Comparison of ENCODE assay signal across 8 mouse cellular contexts in the genomic region with DNA sequence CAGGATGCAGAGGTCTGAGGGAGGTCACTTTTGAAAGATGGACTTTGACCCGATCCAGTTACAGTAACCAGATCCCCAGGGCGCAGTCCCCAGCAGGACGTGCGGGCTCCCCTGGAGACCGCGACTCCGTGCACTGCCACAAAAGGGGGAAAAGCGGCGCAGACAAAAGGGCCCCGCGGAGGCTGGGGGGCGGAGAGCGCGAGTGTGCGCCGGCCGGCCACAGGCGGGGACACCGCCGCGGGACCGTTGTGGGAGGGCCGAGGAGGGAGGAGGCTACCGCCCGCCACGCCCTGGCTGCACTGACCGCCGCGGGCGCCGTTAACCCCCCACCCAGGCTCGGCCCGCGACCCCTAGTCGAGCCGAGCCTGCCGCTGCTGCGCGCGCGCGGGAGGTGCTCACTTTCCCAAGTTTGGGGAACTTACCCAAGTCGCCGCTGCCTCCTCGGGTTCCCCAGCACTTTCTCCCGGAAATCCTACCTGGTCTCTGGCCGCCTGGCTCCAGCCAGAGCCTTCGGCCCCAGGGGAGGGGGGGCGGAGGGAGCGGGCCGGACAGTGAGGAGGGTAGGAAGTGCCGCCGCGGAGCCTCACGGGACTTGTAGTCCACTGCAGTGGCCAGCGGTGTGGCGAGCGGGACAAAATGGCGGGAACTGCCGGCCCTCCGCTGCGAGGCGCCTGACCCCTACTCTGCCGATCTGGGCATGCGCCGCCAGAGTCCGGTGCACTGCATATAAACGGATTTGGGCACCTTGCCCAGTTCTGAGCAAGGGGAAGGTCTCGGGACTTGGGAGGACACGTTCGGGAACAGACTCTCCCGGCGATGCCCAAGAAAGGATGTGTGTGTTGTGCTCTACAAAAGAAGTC. TPM values are rescaled to one million over a fixed set of nuclear protein-coding genes. Genes with fewer than 3 reads are reported as not detected.
DNase-seq lines count a peak whose midpoint lies in the region; ATAC-seq and TF ChIP-seq lines count a peak whose summit lies in the region.

Gene Phactr4, minus strand, starts transcription at position 567 of the 860 bp plus-strand sequence.

- H3K4me3 ChIP-seq in cortical plate, adult 2 months (ENCODE audit: insufficient read depth, low read length), result peak within 1 kb of the TSS; percentile 60

- peak; percentile 61 for ATAC-seq in activated CD4-positive, CD25-positive, alpha-beta regulatory T cell, adult 4 months
- peak; percentile 58 for ATAC-seq in inflammation-experienced regulatory T-cells, adult 6 months
- ATAC-seq in megakaryocyte-erythroid progenitor cell, adult 5-6 weeks (replicated peaks; ENCODE audit: low FRiP score, low TSS enrichment, poor library complexity, severe bottlenecking), result peak; percentile 69

- no peak for TF ChIP-seq CTCF in cortical plate, adult 2 months (IDR thresholded peaks at IDR 0.05; ENCODE audit: extremely low read depth, insufficient read depth, low read length)

- peak; percentile 46; the same call in 1 of the 2 replicates for TF ChIP-seq POLR2A in cortical plate, adult 2 months (IDR thresholded peaks at IDR 0.05; ENCODE audit: extremely low read depth, insufficient read depth, low read length)

- DNase-seq in gastrocnemius, postnatal 10 days, result peak; percentile 97
- peak; percentile 90 to 99 for DNase-seq in left cerebral cortex, postnatal 10 days (ENCODE audit: extremely low spot score in 1 of 2, low spot score in 2 of 2)
- DNase-seq in right cerebral cortex, postnatal 25 days, result peak; percentile 91
- peak; percentile 98 to 99 for DNase-seq in urinary bladder, postnatal 4 days (ENCODE audit: low spot score in 2 of 2)

- H3K27ac ChIP-seq in cortical plate, adult 2 months (ENCODE audit: insufficient read depth, low read length), result peak within 1 kb of the TSS; percentile 94

- intact Hi-C loops in left cerebral cortex, postnatal 10 days (cut with DNase I), result loop anchor here (5.0 kb wide), 1 partner anchor 90 kb away; the partner anchor contains the start of gene Sesn2

- H3K4me1 ChIP-seq in cortical plate, adult 2 months (ENCODE audit: control insufficient read depth, insufficient read depth, low read length), result no peaks in the 10 kb centered on the region

RNA-seq across cellular contexts. Expression of gene Phactr4, which starts in this region (rescaled TPM):
- polyA plus RNA-seq in activated CD4-positive, CD25-positive, alpha-beta regulatory T cell, adult 4 months (2017; shearing (Covaris generic)), result 1 to 10 TPM; 3.8 to 4.7 TPM
- polyA plus RNA-seq in cortical plate, adult 2 months (2012; rRNA removed), result 5.6 and 6.4 TPM in 2 replicates
- 10 to 100 TPM; 16.3 to 18.4 TPM for total RNA-seq in gastrocnemius, postnatal 10 days (2021)
- 1 to 10 TPM; 3.4 to 5.4 (median 5.3) TPM for polyA plus RNA-seq in inflammation-experienced regulatory T-cells, adult 6 months (2017; shearing (Covaris generic))
- 1 to 10 TPM; 7.7 to 8.5 TPM for total RNA-seq in left cerebral cortex, postnatal 10 days (2021)
- 67.0 and 72.8 TPM in 2 replicates for total RNA-seq in megakaryocyte-erythroid progenitor cell, adult 5-6 weeks (2014; fragmentation: Nextera tagmentation)
- total RNA-seq in megakaryocyte-erythroid progenitor cell, adult 5-6 weeks (2017), result 19.5 and 26.5 TPM in 2 replicates

Comparison
In these comparisons a context has a peak if more than half of its experiments do, and no peak if none do; other contexts are left out.
1. Peak in every context shown above with its lines: DNase-seq, ATAC-seq, H3K4me3 ChIP-seq and H3K27ac ChIP-seq.